Mouse (Mus musculus) embryonic facial prominence, embryonic 10.5 days (tissue): Measurements from ENCODE around the gene Zfp661. TPM values are rescaled to one million over a fixed set of nuclear protein-coding genes. Genes with fewer than 3 reads are reported as not detected.

Source experiments
- polyA plus RNA-seq: library from polyadenylated mRNA; unstranded; fragments of >200 nt; fragmentation: Nextera tagmentation; extraction: Ambion mirVana; gene quantifications from 2 replicates; pipeline ENCODE4 v1.2.1, GENCODE M21; 2016

Zfp661 gene
- polyA plus RNA-seq, 1 experiment from 2014 or later: 7.8 TPM

Other genes starting within 250 kb of the Zfp661 start
- gene Astl, start 248.5 kb downstream of the Zfp661 start, polyA plus RNA-seq: 0.09 and 0.15 TPM in 2 replicates
- 1.9 and 2.2 TPM in 2 replicates for gene Adra2b, start 223.9 kb downstream of the Zfp661 start, polyA plus RNA-seq
- 0.12 and 0.26 TPM in 2 replicates for gene Gpat2, start 161.9 kb downstream of the Zfp661 start, polyA plus RNA-seq
- gene Fahd2a, start 142.5 kb downstream of the Zfp661 start, polyA plus RNA-seq: 22.9 and 23.1 TPM in 2 replicates
- 1.8 TPM in 2 replicates for gene Kcnip3, start 65.0 kb downstream of the Zfp661 start, polyA plus RNA-seq
- gene Prom2, start 45.6 kb downstream of the Zfp661 start, polyA plus RNA-seq: 3.0 and 3.3 TPM in 2 replicates
- 171 and 177 TPM in 2 replicates for gene Mrps5, start 128 bp upstream of the Zfp661 start, polyA plus RNA-seq
- gene Mal, start 69.6 kb upstream of the Zfp661 start, polyA plus RNA-seq: 0.11 and 0.88 TPM in 2 replicates
- gene Mall, start 142.8 kb upstream of the Zfp661 start, polyA plus RNA-seq: 0.96 and 1.0 TPM in 2 replicates
- gene Nphp1, start 201.8 kb upstream of the Zfp661 start, polyA plus RNA-seq: 42.0 and 42.9 TPM in 2 replicates
- gene Mtln, start 205.4 kb upstream of the Zfp661 start, polyA plus RNA-seq: 20.7 and 22.2 TPM in 2 replicates
- 107 and 118 TPM in 2 replicates for gene Bub1, start 244.8 kb upstream of the Zfp661 start, polyA plus RNA-seq